Mouse (Mus musculus) limb, embryonic 10.5 days (tissue): ENCODE data around the gene Nfkb1. TPM values are rescaled to one million over a fixed set of nuclear protein-coding genes. Genes with fewer than 3 reads are reported as not detected.

ENCODE experiments used
- DNase-seq: peaks from one replicate; pipeline ENCODE4 v3.0.0-alpha.2; 2017; ENCODE audit warnings: low spot score
- H3K27ac ChIP-seq: fragments of 300-500 bp; sonication (generic); 2 replicates; pipeline ENCODE4 v1.5.1; 2016; ENCODE audit warnings: mild to moderate bottlenecking
- H3K27me3 ChIP-seq: fragments of 300-500 bp; sonication (generic); 2 replicates; pipeline ENCODE4 v1.6.1; 2016; ENCODE audit warnings: low read depth, mild to moderate bottlenecking; ENCODE audit not compliant: poor library complexity, severe bottlenecking
- H3K36me3 ChIP-seq: fragments of 300-500 bp; sonication (generic); 2 replicates; pipeline ENCODE4 v1.6.1; 2016; ENCODE audit warnings: mild to moderate bottlenecking, moderate library complexity
- H3K4me1 ChIP-seq: fragments of 300-500 bp; sonication (generic); 2 replicates; pipeline ENCODE4 v1.6.1; 2016
- H3K4me3 ChIP-seq: fragments of 300-500 bp; sonication (generic); 2 replicates; pipeline ENCODE4 v1.5.1; 2016; ENCODE audit warnings: mild to moderate bottlenecking, moderate library complexity
- H3K9me3 ChIP-seq: fragments of 300-500 bp; sonication (generic); replicated peaks from 2 replicates; pipeline ENCODE4 v1.6.1; 2016; ENCODE audit warnings: mild to moderate bottlenecking
- WGBS: fragments of 180-500 bp; shearing (Covaris S2); methylation state at CpG from one replicate; pipeline ENCODE4 v1.1.7; 2016; 5-methylcytosine and 5-hydroxymethylcytosine counted together
- polyA plus RNA-seq: library from polyadenylated mRNA; unstranded; fragments of >200 nt; fragmentation: Nextera tagmentation; extraction: Ambion mirVana; gene quantifications from 2 replicates; pipeline ENCODE4 v1.2.1, GENCODE M21; 2016

Nfkb1 gene
- polyA plus RNA-seq, 1 experiment from 2014 or later = 12.0 TPM

DNA sequence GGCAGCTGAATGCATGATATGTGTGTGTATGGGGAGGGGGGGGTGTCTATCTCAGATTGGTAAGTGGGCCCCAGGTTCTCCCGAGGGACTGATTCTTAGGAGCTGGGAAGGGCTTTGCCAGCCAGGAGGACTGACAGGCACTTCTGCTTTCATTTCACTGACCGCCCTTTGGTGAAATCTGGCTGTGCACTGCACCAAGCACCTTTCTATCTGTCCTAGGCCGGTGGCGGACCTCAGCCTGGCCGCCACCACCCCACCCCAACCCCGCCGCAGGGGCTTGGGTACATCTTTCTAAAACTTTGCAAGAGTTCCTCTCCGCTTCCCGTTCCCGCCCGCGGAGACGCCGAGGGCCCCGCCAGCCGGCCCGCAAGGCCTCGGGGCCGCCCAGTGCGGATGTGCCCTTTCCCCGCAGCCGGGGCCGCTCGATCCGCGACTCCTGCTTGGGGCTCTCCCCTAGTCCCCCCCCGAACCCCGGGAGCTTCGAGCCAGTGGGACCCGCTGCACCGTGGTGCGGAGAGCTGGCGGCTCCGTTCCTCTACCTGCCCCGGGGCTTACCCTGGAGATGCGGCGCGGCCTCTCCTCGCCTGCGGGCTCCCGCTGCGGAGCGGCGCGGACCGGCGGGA lies 668 bp downstream of the Nfkb1 start:
- Histone ChIP-seq H3K4me1 (peaks cover 42% of the 10 kb centered on the region), H3K4me3 (peak overlapping the region; percentile 85), H3K27ac (peak overlapping the region; percentile 99), H3K9me3 (no peaks in the 10 kb centered on the region), H3K36me3 (peaks cover 6% of the 10 kb centered on the region), H3K27me3 (peaks cover 14% of the 10 kb centered on the region)
- peak; percentile 78 for DNase-seq
- WGBS = 5% methylated on average over 47 of the region's 47 CpGs

DNA sequence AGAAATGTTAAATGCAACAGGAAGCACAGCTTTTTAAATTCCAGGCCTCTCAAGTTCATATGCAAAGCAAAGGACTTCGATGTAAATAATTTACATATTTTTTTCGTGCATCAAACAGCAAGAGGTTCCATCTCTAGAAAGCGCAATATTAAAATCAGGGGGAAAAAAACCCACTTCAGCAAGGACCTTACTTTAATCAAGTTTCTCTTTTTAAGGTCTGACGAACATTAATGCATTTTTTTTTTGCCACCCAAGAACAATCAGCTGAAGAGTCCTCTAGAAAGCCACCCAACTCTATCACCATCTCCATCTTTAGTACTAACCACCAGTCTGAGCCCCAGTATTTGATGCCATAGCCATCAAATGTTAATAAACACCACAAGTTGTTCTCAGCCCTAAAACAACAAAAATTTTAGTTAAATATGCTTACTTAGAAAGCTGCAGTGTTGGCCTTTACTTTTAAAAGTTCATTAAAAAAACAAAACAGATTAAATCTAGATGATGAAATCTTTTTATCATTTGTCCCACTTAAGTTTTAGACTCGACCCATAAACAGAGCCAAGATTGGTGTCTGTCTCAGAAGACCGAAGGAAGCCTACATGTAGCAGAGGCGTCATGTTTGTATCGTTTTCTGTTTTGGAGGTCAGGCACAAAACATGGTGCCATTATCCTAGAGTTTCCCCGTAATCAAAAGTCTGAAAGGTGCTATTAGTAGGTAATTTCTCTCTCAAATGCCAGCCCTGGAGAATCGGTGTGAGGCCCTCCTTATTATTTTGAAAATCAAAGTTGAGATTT lies 1.4 kb downstream of the Nfkb1 start:
- Histone ChIP-seq H3K27ac (peak overlapping the region; percentile 99), H3K4me1 (peaks cover 42% of the 10 kb centered on the region), H3K27me3 (peaks cover 10% of the 10 kb centered on the region), H3K9me3 (no peaks in the 10 kb centered on the region), H3K4me3 (peak overlapping the region; percentile 85), H3K36me3 (peaks cover 6% of the 10 kb centered on the region)
- 47% methylated on average over 10 of the region's 10 CpGs for WGBS
- no peak for DNase-seq

DNA sequence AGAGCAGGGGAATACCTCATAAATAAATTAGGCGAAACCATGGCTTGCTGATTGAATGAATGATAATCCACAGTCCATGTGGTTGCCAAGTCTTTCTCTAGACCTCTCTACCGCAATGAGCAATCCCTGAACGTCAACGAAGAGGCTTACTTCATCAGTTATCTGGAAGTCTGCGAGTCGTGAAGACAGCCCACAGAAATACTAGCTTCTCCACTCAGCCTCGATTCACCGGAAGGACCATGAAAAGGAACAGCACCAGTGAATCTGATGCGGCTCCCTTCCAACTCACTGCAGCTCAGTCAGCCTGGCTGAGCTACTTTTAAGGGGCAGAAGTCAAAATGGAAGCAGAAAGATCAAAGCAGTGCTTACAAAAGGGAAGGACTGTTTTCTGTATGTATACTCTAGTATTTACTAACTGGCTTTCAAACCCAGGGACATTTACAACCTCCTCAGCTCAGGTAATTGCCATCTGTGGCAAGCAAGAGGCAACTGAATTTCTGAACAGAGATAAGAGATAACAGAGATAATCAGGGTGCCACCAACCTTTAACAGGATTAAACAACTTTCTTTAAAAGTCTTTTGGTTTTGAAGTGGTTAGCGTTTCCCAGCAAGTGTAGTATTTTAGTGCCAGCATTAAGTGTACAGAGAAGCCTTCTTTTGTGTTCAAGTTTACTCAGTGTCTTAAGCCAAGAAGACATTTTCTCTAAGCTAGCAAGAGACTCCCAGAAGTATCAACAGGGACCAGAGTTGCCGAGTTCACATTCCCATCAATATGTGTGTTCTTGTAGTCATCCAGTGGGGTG lies 2.2 kb downstream of the Nfkb1 start:
- H3K9me3 ChIP-seq = no peaks in the 10 kb centered on the region
- peaks cover 6% of the 10 kb centered on the region for H3K36me3 ChIP-seq
- DNase-seq = no peak
- no peak overlapping the region for H3K27ac ChIP-seq
- 0 out of 2 replicates have a peak overlapping the region, but pooled peaks have one; percentile 85 for H3K4me3 ChIP-seq
- peaks cover 10% of the 10 kb centered on the region for H3K27me3 ChIP-seq
- 43% methylated on average over 11 of the region's 11 CpGs for WGBS
- peaks cover 42% of the 10 kb centered on the region for H3K4me1 ChIP-seq

DNA sequence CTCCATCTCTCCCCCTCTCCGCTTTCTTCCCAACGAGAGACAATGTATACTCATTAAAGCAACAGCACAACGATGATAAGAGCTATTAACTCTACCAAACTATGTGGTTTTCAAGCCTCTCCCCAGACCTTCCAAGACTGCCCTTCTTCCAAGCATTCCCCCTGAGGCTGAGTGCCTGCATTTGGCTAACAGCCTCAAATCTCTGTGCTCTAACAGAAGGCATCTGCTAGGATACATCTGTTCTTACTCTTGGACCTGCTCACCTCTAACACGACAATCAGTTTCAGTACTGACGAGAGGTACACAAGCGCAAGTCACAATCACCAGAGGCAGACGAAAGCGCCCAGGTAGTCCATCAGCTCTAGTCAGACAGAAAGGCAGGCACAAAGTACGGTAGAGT lies 3.4 kb downstream of the Nfkb1 start:
- Histone ChIP-seq H3K4me3 (no peak overlapping the region), H3K4me1 (peaks cover 36% of the 10 kb centered on the region), H3K9me3 (no peaks in the 10 kb centered on the region), H3K36me3 (peaks cover 6% of the 10 kb centered on the region), H3K27ac (no peak overlapping the region), H3K27me3 (no peaks in the 10 kb centered on the region)
- 67% methylated on average over 9 of the region's 9 CpGs for WGBS
- DNase-seq = no peak

DNA sequence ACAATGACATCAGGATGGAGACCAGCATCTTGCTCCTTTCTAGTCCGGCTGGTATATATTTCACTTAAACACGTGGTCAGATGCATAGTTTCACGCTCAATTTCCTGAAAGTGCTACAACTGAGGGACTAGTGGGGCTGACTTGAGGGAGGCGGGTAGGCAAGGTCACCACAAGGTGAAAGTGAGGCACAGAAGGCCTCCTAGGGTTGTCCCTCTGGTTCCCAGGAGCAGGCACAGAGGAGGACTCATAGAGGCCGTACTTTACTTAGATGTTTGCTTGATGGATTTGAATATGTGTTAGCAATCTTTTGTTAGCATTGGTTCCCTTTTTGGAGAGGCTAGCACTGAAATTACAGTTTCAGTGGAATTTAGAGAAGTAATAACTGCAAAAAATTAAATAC lies 4.9 kb downstream of the Nfkb1 start:
- H3K27ac ChIP-seq = no peak overlapping the region
- no peak for DNase-seq
- no peaks in the 10 kb centered on the region for H3K9me3 ChIP-seq
- peaks cover 37% of the 10 kb centered on the region for H3K4me1 ChIP-seq
- 63% methylated on average over 5 of the region's 5 CpGs for WGBS
- H3K4me3 ChIP-seq = no peak overlapping the region
- H3K36me3 ChIP-seq = peaks cover 6% of the 10 kb centered on the region
- H3K27me3 ChIP-seq = no peaks in the 10 kb centered on the region

DNA sequence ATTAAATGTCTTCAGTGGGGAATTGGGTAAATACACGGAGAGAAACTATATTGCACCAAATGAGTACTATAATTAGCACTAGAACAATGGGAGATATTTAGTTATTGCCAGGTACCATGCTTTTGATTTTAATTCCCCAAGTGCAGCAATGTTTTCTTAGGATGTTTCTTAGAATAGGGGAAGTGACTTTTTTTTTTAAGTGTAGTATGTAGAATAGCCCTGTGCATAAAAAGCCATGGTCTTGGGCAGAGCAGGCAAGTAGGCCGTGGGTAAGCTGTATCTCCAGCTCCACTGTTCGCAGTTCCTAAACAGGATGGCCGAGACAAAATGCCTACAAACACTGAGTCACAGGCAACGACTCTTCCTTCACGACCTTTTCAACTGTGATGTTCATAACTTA lies 8.1 kb downstream of the Nfkb1 start:
- no peak for DNase-seq
- H3K9me3 ChIP-seq = no peaks in the 10 kb centered on the region
- H3K4me1 ChIP-seq = peaks cover 28% of the 10 kb centered on the region
- H3K36me3 ChIP-seq = peaks cover 4% of the 10 kb centered on the region
- no peaks in the 10 kb centered on the region for H3K27me3 ChIP-seq
- WGBS = 77% methylated on average over 6 of the region's 6 CpGs
- H3K4me3 ChIP-seq = no peak overlapping the region
- H3K27ac ChIP-seq = no peak overlapping the region

DNA sequence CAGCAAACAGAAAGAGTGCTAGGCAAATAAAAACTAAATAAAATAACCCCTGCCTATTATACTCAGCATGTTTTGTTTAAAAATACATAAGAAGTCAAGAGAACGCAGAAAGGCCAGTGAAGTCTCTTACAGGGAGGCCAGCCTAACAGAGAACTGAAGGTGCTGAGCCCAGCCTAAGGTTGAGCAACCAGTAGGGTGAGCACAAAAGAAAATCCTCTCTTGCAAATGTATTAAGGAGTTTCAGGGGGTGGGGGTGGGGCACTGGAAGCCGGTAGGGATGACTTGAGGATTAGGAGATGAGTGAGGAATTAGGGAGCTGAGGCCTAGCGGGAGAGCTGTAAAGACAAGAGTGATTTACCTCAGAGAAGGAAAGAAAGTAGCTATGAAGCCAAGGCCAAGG lies 9.1 kb downstream of the Nfkb1 start:
- no peaks in the 10 kb centered on the region for H3K9me3 ChIP-seq
- peaks cover 28% of the 10 kb centered on the region for H3K4me1 ChIP-seq
- H3K27me3 ChIP-seq = no peaks in the 10 kb centered on the region
- 23% methylated on average over 3 of the region's 3 CpGs for WGBS
- no peak for DNase-seq
- H3K36me3 ChIP-seq = no peaks in the 10 kb centered on the region
- no peak overlapping the region for H3K4me3 ChIP-seq
- H3K27ac ChIP-seq = 0 out of 2 replicates have a peak overlapping the region, but pooled peaks have one; percentile 19

DNA sequence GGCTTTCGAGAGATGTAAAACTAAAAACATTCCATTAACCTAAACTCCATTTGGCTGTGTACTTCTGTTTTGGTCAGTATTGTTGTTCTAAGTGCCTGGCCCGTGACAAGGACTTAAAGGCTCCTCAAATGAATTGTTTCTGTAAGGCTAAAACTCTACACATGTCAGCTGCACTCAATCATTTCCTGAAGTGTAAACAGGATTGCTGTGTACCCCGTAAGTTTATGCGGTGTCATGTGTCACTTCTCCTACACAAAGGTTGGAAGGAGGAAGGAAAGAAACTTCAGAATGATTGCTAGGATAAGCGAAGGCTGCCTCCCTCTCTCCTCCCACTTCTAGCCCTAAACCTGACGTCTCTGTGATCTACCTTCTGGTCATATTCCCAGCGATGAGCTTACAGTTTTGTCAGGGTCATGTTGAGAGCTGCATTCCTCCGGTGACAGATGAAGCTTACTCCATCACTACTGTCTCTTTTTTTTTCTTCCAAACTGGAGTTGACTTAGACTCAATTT lies 10.0 kb downstream of the Nfkb1 start:
- Histone ChIP-seq H3K4me1 (peaks cover 25% of the 10 kb centered on the region), H3K36me3 (no peaks in the 10 kb centered on the region), H3K27me3 (no peaks in the 10 kb centered on the region), H3K4me3 (no peak overlapping the region), H3K27ac (no peak overlapping the region), H3K9me3 (no peaks in the 10 kb centered on the region)
- 44% methylated on average over 8 of the region's 8 CpGs for WGBS
- DNase-seq = no peak

DNA sequence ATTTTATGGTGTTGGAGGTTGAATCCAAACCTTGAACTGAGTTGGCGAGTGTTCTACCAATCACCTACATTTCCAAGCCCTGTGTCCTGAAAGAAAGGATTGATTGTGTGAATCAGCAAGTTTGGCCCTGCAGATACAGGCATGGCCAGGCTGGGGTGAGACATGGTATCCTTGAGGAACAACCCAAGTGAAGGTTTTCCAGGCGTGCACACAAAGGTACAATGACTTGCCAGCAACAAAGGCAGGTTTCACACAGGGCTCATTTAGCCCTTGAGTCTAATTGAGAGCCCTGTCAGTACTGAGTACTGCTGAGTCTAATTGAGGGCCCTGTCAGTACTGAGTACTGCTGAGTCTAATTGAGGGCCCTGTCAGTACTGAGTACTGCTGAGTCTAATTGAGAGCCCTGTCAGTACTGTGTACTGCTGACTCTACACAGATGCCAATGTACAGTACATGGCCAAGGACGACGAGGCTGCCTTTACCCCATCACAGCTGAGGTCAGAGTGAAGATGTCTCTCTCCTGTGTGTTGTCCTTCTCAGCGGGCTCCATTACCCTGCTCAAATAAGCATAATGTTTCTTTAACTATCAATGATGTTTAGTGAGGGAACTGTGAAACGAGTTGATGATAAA lies 11.0 kb downstream of the Nfkb1 start:
- no peaks in the 10 kb centered on the region for H3K36me3 ChIP-seq
- WGBS = 85% methylated on average over 6 of the region's 6 CpGs
- H3K4me1 ChIP-seq = peaks cover 26% of the 10 kb centered on the region

DNA sequence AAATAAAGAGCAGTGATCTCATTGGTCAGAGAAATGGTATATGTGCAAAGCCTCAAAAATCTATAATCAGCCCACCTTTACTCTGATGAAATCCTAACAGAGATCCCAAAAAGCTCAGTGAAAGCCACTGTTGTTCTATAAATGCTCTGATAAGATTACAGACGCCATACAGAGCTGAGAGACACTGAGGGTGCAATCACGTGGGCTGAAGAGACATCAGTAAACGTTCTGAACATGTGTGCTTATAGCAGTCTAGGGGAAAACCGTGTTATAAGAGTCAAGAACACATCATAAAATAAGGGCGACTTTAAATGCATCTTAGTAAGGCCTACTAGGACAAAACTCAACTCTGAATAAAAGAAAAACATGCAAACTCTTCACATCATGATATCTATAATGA lies 14.3 kb downstream of the Nfkb1 start:
- no peak for DNase-seq
- no peaks in the 10 kb centered on the region for H3K36me3 ChIP-seq
- H3K27me3 ChIP-seq = no peaks in the 10 kb centered on the region
- H3K9me3 ChIP-seq = no peaks in the 10 kb centered on the region
- H3K27ac ChIP-seq = no peak overlapping the region
- no peak overlapping the region for H3K4me3 ChIP-seq
- 83% methylated on average over 5 of the region's 5 CpGs for WGBS
- H3K4me1 ChIP-seq = peaks cover 33% of the 10 kb centered on the region

More for the DNA sequence above, 11.0 kb downstream of the Nfkb1 start:
- DNase-seq = no peak
- Histone ChIP-seq H3K27me3 (no peaks in the 10 kb centered on the region), H3K9me3 (no peaks in the 10 kb centered on the region), H3K4me3 (no peak overlapping the region), H3K27ac (no peak overlapping the region)

DNA sequence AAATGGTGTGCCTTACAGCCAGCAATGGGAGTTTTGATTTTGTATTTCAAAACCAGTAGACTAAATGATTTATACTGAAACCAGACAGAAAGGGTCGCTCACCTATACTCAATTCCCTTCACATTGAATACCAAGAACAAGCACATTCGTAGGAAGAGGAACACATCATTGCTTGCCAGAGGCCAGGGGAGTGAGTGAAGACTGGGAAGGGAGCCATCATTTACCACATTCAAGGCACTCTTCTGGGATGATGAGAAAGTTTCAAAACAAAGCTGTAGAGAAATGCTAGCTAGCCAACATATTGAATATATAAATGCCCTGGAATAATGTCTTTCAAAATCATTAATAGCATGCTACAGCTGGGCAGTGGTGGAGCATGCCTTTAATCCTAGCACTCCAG lies 15.0 kb downstream of the Nfkb1 start:
- no peak overlapping the region for H3K4me3 ChIP-seq
- WGBS = 94% methylated on average over 2 of the region's 2 CpGs
- no peaks in the 10 kb centered on the region for H3K27me3 ChIP-seq
- H3K36me3 ChIP-seq = no peaks in the 10 kb centered on the region
- H3K4me1 ChIP-seq = peaks cover 28% of the 10 kb centered on the region
- DNase-seq = no peak
- H3K9me3 ChIP-seq = no peaks in the 10 kb centered on the region
- no peak overlapping the region for H3K27ac ChIP-seq

DNA sequence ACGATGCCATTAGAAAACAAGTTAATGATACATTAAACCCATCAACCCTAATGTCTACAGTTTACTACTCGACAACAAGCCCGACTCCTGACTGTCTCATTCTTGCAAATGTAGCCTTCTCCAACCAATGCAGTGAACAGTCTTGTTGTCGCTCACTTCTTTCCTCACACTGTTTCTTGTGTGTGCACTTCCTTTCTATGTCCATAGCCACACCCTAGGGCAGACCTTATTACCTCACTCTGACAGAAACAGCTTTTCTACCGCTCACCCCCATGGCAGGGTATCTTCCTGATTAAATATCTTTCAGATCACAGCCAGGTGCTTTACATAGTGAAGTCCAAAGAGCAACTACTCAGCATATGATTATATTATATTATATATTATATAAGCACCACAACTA lies 15.9 kb downstream of the Nfkb1 start:
- Histone ChIP-seq H3K36me3 (no peaks in the 10 kb centered on the region), H3K27me3 (no peaks in the 10 kb centered on the region), H3K4me1 (peaks cover 22% of the 10 kb centered on the region), H3K27ac (no peak overlapping the region), H3K4me3 (no peak overlapping the region), H3K9me3 (no peaks in the 10 kb centered on the region)
- 69% methylated on average over 5 of the region's 5 CpGs for whole genome bisulfite sequencing
- no peak for DNase-seq
